Mouse (Mus musculus): Measurements from ENCODE around the gene Lamtor1.

The Lamtor1 gene

GRCm38 (mm10) chr7:101882413-101883154 lies 23.1 kb upstream of the Lamtor1 start:
- DNase-seq (ENCODE audit: low read depth, low spot score) = no peak
- no peaks in the 10 kb centered on the region for H3K36me3 ChIP-seq (ENCODE audit: control insufficient read depth, insufficient read depth, low read length, poor library complexity, severe bottlenecking)
- no peaks in the 10 kb centered on the region for H3K27me3 ChIP-seq (ENCODE audit: control insufficient read depth, insufficient read depth, low read length, poor library complexity, severe bottlenecking)

- H3K27me3 ChIP-seq (ENCODE audit: control insufficient read depth, insufficient read depth, low read length, poor library complexity, severe bottlenecking) = no peaks in the 10 kb centered on the region
- no peak for DNase-seq (ENCODE audit: low read depth, low spot score)
- H3K36me3 ChIP-seq (ENCODE audit: control insufficient read depth, insufficient read depth, low read length, poor library complexity, severe bottlenecking) = no peaks in the 10 kb centered on the region
Measured at GRCm38 (mm10) chr7:101884160-101884559, 21.5 kb upstream of the Lamtor1 start.

GRCm38 (mm10) chr7:101886274-101886673 lies 19.4 kb upstream of the Lamtor1 start:
- Histone ChIP-seq H3K27me3 (ENCODE audit: control insufficient read depth, insufficient read depth, low read length, poor library complexity, severe bottlenecking) (no peaks in the 10 kb centered on the region), H3K36me3 (ENCODE audit: control insufficient read depth, insufficient read depth, low read length, poor library complexity, severe bottlenecking) (no peaks in the 10 kb centered on the region)
- DNase-seq (ENCODE audit: low read depth, low spot score) = no peak

- no peak for DNase-seq (ENCODE audit: low read depth, low spot score)
Measured at GRCm38 (mm10) chr7:101888460-101888859, 17.2 kb upstream of the Lamtor1 start.

GRCm38 (mm10) chr7:101895695-101896094 lies 10.0 kb upstream of the Lamtor1 start:
- no peak for DNase-seq (ENCODE audit: low read depth, low spot score)
- no peaks in the 10 kb centered on the region for H3K27me3 ChIP-seq (ENCODE audit: control insufficient read depth, insufficient read depth, low read length, poor library complexity, severe bottlenecking)

More at GRCm38 (mm10) chr7:101888460-101888859, 17.2 kb upstream of the Lamtor1 start:
- no peaks in the 10 kb centered on the region for H3K36me3 ChIP-seq (ENCODE audit: control insufficient read depth, insufficient read depth, low read length, poor library complexity, severe bottlenecking)
- no peaks in the 10 kb centered on the region for H3K27me3 ChIP-seq (ENCODE audit: control insufficient read depth, insufficient read depth, low read length, poor library complexity, severe bottlenecking)

GRCm38 (mm10) chr7:101896104-101897066 lies 9.3 kb upstream of the Lamtor1 start:
- peak; percentile 99 for DNase-seq (ENCODE audit: low read depth, low spot score)
- Histone ChIP-seq H3K27me3 (ENCODE audit: control insufficient read depth, insufficient read depth, low read length, poor library complexity, severe bottlenecking) (no peaks in the 10 kb centered on the region), H3K36me3 (ENCODE audit: control insufficient read depth, insufficient read depth, low read length, poor library complexity, severe bottlenecking) (no peaks in the 10 kb centered on the region; the same call in 1 of the 2 replicates)

More at GRCm38 (mm10) chr7:101895695-101896094, 10.0 kb upstream of the Lamtor1 start:
- H3K36me3 ChIP-seq (ENCODE audit: control insufficient read depth, insufficient read depth, low read length, poor library complexity, severe bottlenecking) = no peaks in the 10 kb centered on the region; the same call in 1 of the 2 replicates

GRCm38 (mm10) chr7:101900331-101901097 lies 5.2 kb upstream of the Lamtor1 start:
- no peaks in the 10 kb centered on the region; the same call in 1 of the 2 replicates for H3K36me3 ChIP-seq (ENCODE audit: control insufficient read depth, insufficient read depth, low read length, poor library complexity, severe bottlenecking)
- no peaks in the 10 kb centered on the region for H3K27me3 ChIP-seq (ENCODE audit: control insufficient read depth, insufficient read depth, low read length, poor library complexity, severe bottlenecking)

GRCm38 (mm10) chr7:101901969-101902368 lies 3.7 kb upstream of the Lamtor1 start:
- no peaks in the 10 kb centered on the region; the same call in 1 of the 2 replicates for H3K36me3 ChIP-seq (ENCODE audit: control insufficient read depth, insufficient read depth, low read length, poor library complexity, severe bottlenecking)
- no peaks in the 10 kb centered on the region for H3K27me3 ChIP-seq (ENCODE audit: control insufficient read depth, insufficient read depth, low read length, poor library complexity, severe bottlenecking)
- no peak for DNase-seq (ENCODE audit: low read depth, low spot score)

More at GRCm38 (mm10) chr7:101900331-101901097, 5.2 kb upstream of the Lamtor1 start:
- no peak for DNase-seq (ENCODE audit: low read depth, low spot score)

- no peak for DNase-seq (ENCODE audit: low read depth, low spot score)
- H3K36me3 ChIP-seq (ENCODE audit: control insufficient read depth, insufficient read depth, low read length, poor library complexity, severe bottlenecking) = no peaks in the 10 kb centered on the region; the same call in 1 of the 2 replicates
Measured at GRCm38 (mm10) chr7:101902846-101903245, 2.9 kb upstream of the Lamtor1 start.

GRCm38 (mm10) chr7:101906287-101906681 lies 580 bp downstream of the Lamtor1 start, which contains the start of gene Tomt:
Gene Tomt (minus strand): TSS chr7:101906359.
- no peaks in the 10 kb centered on the region for H3K27me3 ChIP-seq (ENCODE audit: control insufficient read depth, insufficient read depth, low read length, poor library complexity, severe bottlenecking)
- DNase-seq (ENCODE audit: low read depth, low spot score) = no peak
- 0 out of 2 replicates have a peak, but pooled peaks cover 3% of the 10 kb centered on the region for H3K36me3 ChIP-seq (ENCODE audit: control insufficient read depth, insufficient read depth, low read length, poor library complexity, severe bottlenecking)

More at GRCm38 (mm10) chr7:101902846-101903245, 2.9 kb upstream of the Lamtor1 start:
- no peaks in the 10 kb centered on the region for H3K27me3 ChIP-seq (ENCODE audit: control insufficient read depth, insufficient read depth, low read length, poor library complexity, severe bottlenecking)

GRCm38 (mm10) chr7:101906696-101907095 lies 992 bp downstream of the Lamtor1 start:
- peak; percentile 45 for DNase-seq (ENCODE audit: low read depth, low spot score)
- peaks cover 3% of the 10 kb centered on the region; the same call in 1 of the 2 replicates for H3K36me3 ChIP-seq (ENCODE audit: control insufficient read depth, insufficient read depth, low read length, poor library complexity, severe bottlenecking)
- no peaks in the 10 kb centered on the region for H3K27me3 ChIP-seq (ENCODE audit: control insufficient read depth, insufficient read depth, low read length, poor library complexity, severe bottlenecking)

GRCm38 (mm10) chr7:101908367-101908766 lies 2.7 kb downstream of the Lamtor1 start:
- peaks cover 3% of the 10 kb centered on the region for H3K36me3 ChIP-seq (ENCODE audit: control insufficient read depth, insufficient read depth, low read length, poor library complexity, severe bottlenecking)
- DNase-seq (ENCODE audit: low read depth, low spot score) = no peak
- no peaks in the 10 kb centered on the region for H3K27me3 ChIP-seq (ENCODE audit: control insufficient read depth, insufficient read depth, low read length, poor library complexity, severe bottlenecking)

- H3K36me3 ChIP-seq (ENCODE audit: control insufficient read depth, insufficient read depth, low read length, poor library complexity, severe bottlenecking) = peaks cover 3% of the 10 kb centered on the region
- DNase-seq (ENCODE audit: low read depth, low spot score) = no peak
- no peaks in the 10 kb centered on the region for H3K27me3 ChIP-seq (ENCODE audit: control insufficient read depth, insufficient read depth, low read length, poor library complexity, severe bottlenecking)
Measured at GRCm38 (mm10) chr7:101910138-101910537, 4.4 kb downstream of the Lamtor1 start.

- no peaks in the 10 kb centered on the region for H3K27me3 ChIP-seq (ENCODE audit: control insufficient read depth, insufficient read depth, low read length, poor library complexity, severe bottlenecking)
- H3K36me3 ChIP-seq (ENCODE audit: control insufficient read depth, insufficient read depth, low read length, poor library complexity, severe bottlenecking) = peaks cover 3% of the 10 kb centered on the region
- DNase-seq (ENCODE audit: low read depth, low spot score) = peak; percentile 36
Measured at GRCm38 (mm10) chr7:101911982-101912381, 6.3 kb downstream of the Lamtor1 start.
